Mouse (Mus musculus) bone marrow macrophage, adult 2 months (primary cell): Measurements from ENCODE around the gene Hic2.

Source experiments
- CTCF ChIP-seq: IDR thresholded peaks from 2 replicates; pipeline ENCODE4 v1.5.1; 2012; ENCODE audit warnings: low read depth, mild to moderate bottlenecking, low read length, moderate library complexity
- POLR2A ChIP-seq: IDR thresholded peaks from 2 replicates; pipeline ENCODE4 v1.6.1; 2012; ENCODE audit warnings: mild to moderate bottlenecking, low read depth, low read length, borderline replicate concordance

DNA sequence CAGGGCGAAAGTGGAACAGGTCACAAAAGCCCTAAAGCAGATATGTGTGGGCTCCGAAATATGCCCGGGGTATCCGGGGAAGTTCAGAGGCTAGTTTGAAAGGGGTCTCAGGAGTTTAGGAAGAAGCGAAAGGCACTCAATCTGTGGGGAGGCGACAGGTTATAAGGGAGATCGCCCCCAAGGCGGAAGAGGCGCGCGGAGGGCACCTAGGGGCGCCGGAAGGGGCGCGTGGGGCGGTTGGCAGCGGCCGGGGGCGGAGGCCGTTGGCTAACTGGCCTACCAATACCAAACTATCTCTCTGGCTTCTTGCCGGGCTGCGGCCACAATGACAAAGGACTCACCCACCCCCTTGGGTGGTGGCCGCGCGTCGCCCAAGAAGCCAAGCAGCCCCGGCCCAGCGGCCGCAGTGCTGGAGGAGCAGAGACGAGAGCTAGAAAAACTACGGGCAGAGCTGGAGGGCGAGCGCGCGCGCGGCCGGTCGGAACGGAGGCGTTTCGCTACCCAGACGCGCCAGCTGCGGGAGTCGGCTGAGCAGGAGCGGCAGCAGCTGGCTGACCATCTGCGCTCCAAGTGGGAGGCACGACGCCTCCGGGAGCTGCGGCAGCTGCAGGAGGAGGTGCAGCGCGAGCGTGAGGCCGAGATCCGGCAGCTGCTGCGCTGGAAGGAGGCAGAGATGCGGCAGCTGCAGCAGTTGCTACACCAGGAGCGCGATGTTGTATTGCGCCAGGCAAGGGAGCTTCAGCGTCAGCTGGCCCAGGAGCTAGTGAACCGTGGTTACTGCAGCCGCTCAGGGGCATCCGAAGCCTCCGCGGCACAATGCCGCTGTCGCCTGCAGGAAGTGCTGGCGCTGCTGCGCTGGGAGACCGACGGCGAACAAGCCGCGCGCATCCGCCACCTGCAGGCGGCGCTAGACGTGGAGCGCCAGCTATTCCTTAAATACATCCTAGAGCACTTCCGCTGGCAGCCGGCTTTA lies 24.7 kb upstream of the Hic2 start, which contains the start of gene Rimbp3:
- TF ChIP-seq CTCF (peak; percentile 78), POLR2A (no peak)
